Comparison of ENCODE assay signal across 8 mouse cellular contexts in the genomic region with DNA sequence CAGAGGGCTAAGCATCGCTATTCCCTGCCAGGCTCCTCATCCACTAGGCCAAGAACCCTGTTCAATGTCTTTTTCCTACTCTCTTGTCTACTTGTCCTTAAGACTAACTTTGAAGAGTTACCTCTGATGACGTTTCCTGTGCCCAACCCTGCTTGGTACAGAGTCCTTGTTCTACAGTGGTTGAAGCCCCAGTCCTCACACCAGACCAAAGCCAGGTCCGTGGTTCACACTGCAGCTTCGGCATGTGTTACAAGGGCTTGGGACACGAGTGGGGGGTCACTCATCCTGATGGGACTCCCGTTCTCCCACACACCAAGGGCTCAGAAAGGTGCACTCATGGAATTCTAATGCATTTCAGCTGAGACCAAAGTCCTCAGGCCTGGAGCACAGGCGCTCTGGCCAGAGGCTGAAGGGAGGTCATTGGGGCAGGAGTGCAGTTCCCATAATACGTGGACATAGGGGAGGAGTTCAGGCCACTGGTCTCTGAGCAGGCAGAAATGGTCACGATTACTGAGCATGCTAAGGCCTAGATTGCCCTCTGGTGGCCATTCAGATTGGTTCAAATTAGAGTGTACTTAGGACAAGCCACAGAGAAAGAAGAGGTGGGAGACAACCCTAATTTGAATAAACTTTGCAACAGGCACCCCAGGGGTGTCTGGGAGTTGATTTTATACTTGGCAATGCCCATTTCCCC.
DNase-seq lines count a peak whose midpoint lies in the region; ATAC-seq and TF ChIP-seq lines count a peak whose summit lies in the region.

No protein-coding gene starts in this region.

- no peak for DNase-seq in cerebellum, adult 11-12 months
- DNase-seq in limb, embryonic 14.5 days (ENCODE audit: low spot score): peak; percentile 30
- no peak for DNase-seq in limb, embryonic 10.5 days (ENCODE audit: low spot score)
- peak; percentile 73 for DNase-seq in embryo, embryonic 10 days (ENCODE audit: low spot score)
- peak; percentile 42 for DNase-seq in splenic B cell, adult 2 months (ENCODE audit: low read depth, low spot score)
- no peak for DNase-seq in spleen, postnatal 14 days (ENCODE audit: low spot score in 2 of 2)

- peak; percentile 45; the same call in 1 of the 2 replicates for ATAC-seq in cerebellum, adult (ENCODE audit: insufficient number of reproducible peaks, low FRiP score, low TSS enrichment)
- ATAC-seq in limb, embryonic 14.5 days (ENCODE audit: low FRiP score, low read depth): no peak
- peak; percentile 86 for ATAC-seq in liver, embryonic 12.5 days

- WGBS in limb, embryonic 14.5 days: 78% methylated on average over 9 of the region's 9 CpGs
- 80% methylated on average over 9 of the region's 9 CpGs for WGBS in limb, embryonic 10.5 days
- WGBS in liver, embryonic 12.5 days (ENCODE audit: insufficient replicate concordance): 68% methylated on average over 9 of the region's 9 CpGs

- no peak overlapping the region for H3K4me3 ChIP-seq in limb, embryonic 14.5 days (replicated peaks; ENCODE audit: low read length)
- no peak overlapping the region for H3K4me3 ChIP-seq in limb, embryonic 10.5 days
- H3K4me3 ChIP-seq in liver, embryonic 12.5 days: no peak overlapping the region

- H3K9ac ChIP-seq in limb, embryonic 14.5 days (ENCODE audit: low read depth, low read length, severe bottlenecking): no peak overlapping the region
- H3K9ac ChIP-seq in liver, embryonic 12.5 days: no peak overlapping the region

- no peak for TF ChIP-seq POLR2A in limb, embryonic 14.5 days (IDR thresholded peaks at IDR 0.05; ENCODE audit: borderline replicate concordance, extremely low read depth, insufficient read depth, insufficient read length)

- no peak overlapping the region for H3K4me2 ChIP-seq in limb, embryonic 14.5 days (replicated peaks; ENCODE audit: low read depth, low read length, severe bottlenecking)
- no peak overlapping the region for H3K4me2 ChIP-seq in liver, embryonic 12.5 days

- H3K27ac ChIP-seq in limb, embryonic 14.5 days (replicated peaks; ENCODE audit: low read depth, low read length): no peak overlapping the region
- no peak overlapping the region for H3K27ac ChIP-seq in limb, embryonic 10.5 days
- no peak overlapping the region for H3K27ac ChIP-seq in liver, embryonic 12.5 days

- no peaks in the 10 kb centered on the region for H3K36me3 ChIP-seq in limb, embryonic 14.5 days (ENCODE audit: control insufficient read depth, insufficient read depth, low read length)
- H3K36me3 ChIP-seq in limb, embryonic 10.5 days: no peaks in the 10 kb centered on the region
- no peaks in the 10 kb centered on the region for H3K36me3 ChIP-seq in liver, embryonic 12.5 days
- H3K36me3 ChIP-seq in splenic B cell, adult 2 months (ENCODE audit: control insufficient read depth, insufficient read depth, low read length, poor library complexity, severe bottlenecking): no peaks in the 10 kb centered on the region

- no peaks in the 10 kb centered on the region for H3K9me3 ChIP-seq in limb, embryonic 14.5 days (ENCODE audit: control insufficient read depth, low read length)
- no peaks in the 10 kb centered on the region for H3K9me3 ChIP-seq in limb, embryonic 10.5 days (replicated peaks)
- no peaks in the 10 kb centered on the region for H3K9me3 ChIP-seq in liver, embryonic 12.5 days (replicated peaks)

- H3K27me3 ChIP-seq in limb, embryonic 14.5 days (ENCODE audit: control insufficient read depth, insufficient read depth, low read length): no peaks in the 10 kb centered on the region
- H3K27me3 ChIP-seq in limb, embryonic 10.5 days (ENCODE audit: low read depth, poor library complexity, severe bottlenecking): no peaks in the 10 kb centered on the region
- H3K27me3 ChIP-seq in liver, embryonic 12.5 days (replicated peaks): no peaks in the 10 kb centered on the region
- no peaks in the 10 kb centered on the region for H3K27me3 ChIP-seq in splenic B cell, adult 2 months (ENCODE audit: control insufficient read depth, insufficient read depth, low read length, poor library complexity, severe bottlenecking)

- no peaks in the 10 kb centered on the region for H3K4me1 ChIP-seq in limb, embryonic 14.5 days (ENCODE audit: control insufficient read depth, insufficient read depth, low read length)
- H3K4me1 ChIP-seq in limb, embryonic 10.5 days: peaks cover 10% of the 10 kb centered on the region
- H3K4me1 ChIP-seq in liver, embryonic 12.5 days: no peaks in the 10 kb centered on the region

Comparison
In these comparisons a context has a peak if more than half of its experiments do, and no peak if none do; other contexts are left out.
1. DNase-seq: peak in limb, embryonic 14.5 days (single experiment), embryo, embryonic 10 days (single experiment) and splenic B cell, adult 2 months (single experiment); none in cerebellum, adult 11-12 months (single experiment), limb, embryonic 10.5 days (single experiment) and spleen, postnatal 14 days (0 of 2).